Mouse (Mus musculus): ENCODE measurements around the gene Gpr61. TPM values are rescaled to one million over a fixed set of nuclear protein-coding genes. Genes with fewer than 3 reads are reported as not detected.

Gene Gpr61
- polyA plus RNA-seq, 1 experiment from 2014 or later, result not detected

- 42% methylated on average over 2 of the region's 2 CpGs for WGBS
- no peak overlapping the region for H3K9ac ChIP-seq (ENCODE audit: low read depth, low read length)
Measured at GRCm38 (mm10) chr3:108180514-108180913, 25.8 kb upstream of the Gpr61 start.

DNA sequence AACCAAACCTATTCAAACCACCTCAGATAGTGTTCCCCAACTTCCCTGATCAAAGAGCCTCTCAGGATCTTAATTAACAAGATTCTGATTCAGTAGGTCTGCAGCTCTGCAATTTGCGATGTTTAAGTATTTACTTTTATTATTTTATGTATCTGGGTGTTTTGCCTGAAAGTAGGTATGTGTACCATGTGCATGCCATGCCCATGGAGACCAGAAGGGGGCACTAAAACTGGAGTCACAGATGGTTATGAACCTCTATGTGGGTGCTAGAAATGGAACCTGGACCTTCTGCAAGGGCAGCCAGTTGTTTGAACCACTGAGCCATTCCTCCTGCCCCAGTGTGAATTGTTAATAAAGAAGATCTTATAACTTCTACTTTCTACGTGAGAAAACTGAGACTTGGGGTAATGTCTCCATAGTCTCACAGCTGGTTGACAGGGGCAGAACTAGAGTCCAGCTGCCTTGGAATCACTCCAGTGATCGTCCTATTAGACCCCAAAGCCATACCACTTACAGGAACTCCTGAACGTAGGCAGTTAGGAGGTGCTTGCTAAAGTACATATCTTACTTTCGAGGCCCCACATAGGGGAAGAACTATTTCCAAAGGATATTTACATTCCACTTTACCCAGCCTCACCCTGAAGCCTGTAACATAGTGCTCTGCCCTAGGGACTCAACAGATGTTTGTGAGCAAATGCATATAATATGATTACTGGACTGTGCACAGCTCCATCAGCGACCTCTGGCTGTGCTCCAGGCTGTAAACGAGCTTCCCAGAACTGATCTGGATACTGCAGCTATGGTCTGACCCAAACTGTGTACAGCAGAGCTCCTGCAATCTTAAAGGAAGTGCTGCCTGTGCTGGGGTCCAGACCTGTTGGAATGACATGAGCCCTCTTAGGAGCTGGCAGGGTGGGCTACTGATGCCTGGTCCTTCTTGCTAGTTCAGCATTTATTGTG lies 24.4 kb upstream of the Gpr61 start:
- DNase-seq (ENCODE audit: low spot score) (peak; percentile 56), ATAC-seq (replicated peaks; ENCODE audit: low FRiP score, low read depth) (no peak)
- Histone ChIP-seq H3K36me3 (ENCODE audit: insufficient read depth, low read length) (no peaks in the 10 kb centered on the region), H3K4me1 (replicated peaks; ENCODE audit: insufficient read depth, low read length) (0 out of 2 replicates have a peak, but pooled peaks cover 3% of the 10 kb centered on the region), H3K4me2 (ENCODE audit: low read length) (no peak overlapping the region), H3K9ac (ENCODE audit: low read depth, low read length) (no peak overlapping the region), H3K9me3 (replicated peaks; ENCODE audit: low read length) (no peaks in the 10 kb centered on the region), H3K27ac (no peak overlapping the region), H3K27me3 (ENCODE audit: insufficient read depth, low read length) (no peaks in the 10 kb centered on the region), H3K4me3 (replicated peaks; ENCODE audit: low read depth, low read length) (no peak overlapping the region)
- no peak for TF ChIP-seq CTCF (IDR thresholded peaks at IDR 0.05; ENCODE audit: low read depth)
- WGBS, result 62% methylated on average over 7 of the region's 7 CpGs

More at GRCm38 (mm10) chr3:108180514-108180913, 25.8 kb upstream of the Gpr61 start:
- H3K4me3 ChIP-seq (replicated peaks; ENCODE audit: low read depth, low read length), result no peak overlapping the region
- no peaks in the 10 kb centered on the region for H3K36me3 ChIP-seq (ENCODE audit: insufficient read depth, low read length)
- H3K4me1 ChIP-seq (replicated peaks; ENCODE audit: insufficient read depth, low read length), result no peaks in the 10 kb centered on the region
- DNase-seq (ENCODE audit: low spot score), result no peak
- no peak for TF ChIP-seq CTCF (IDR thresholded peaks at IDR 0.05; ENCODE audit: low read depth)
- no peaks in the 10 kb centered on the region for H3K9me3 ChIP-seq (replicated peaks; ENCODE audit: low read length)
- H3K4me2 ChIP-seq (ENCODE audit: low read length), result no peak overlapping the region
- H3K27ac ChIP-seq, result no peak overlapping the region
- no peak for ATAC-seq (replicated peaks; ENCODE audit: low FRiP score, low read depth)
- H3K27me3 ChIP-seq (ENCODE audit: insufficient read depth, low read length), result no peaks in the 10 kb centered on the region

GRCm38 (mm10) chr3:108174672-108175531 lies 20.2 kb upstream of the Gpr61 start:
- Histone ChIP-seq H3K9ac (ENCODE audit: low read depth, low read length) (no peak overlapping the region), H3K27me3 (ENCODE audit: insufficient read depth, low read length) (no peaks in the 10 kb centered on the region), H3K27ac (no peak overlapping the region), H3K4me2 (ENCODE audit: low read length) (peak overlapping the region; percentile 21), H3K4me1 (replicated peaks; ENCODE audit: insufficient read depth, low read length) (0 out of 2 replicates have a peak, but pooled peaks cover 3% of the 10 kb centered on the region), H3K4me3 (replicated peaks; ENCODE audit: low read depth, low read length) (no peak overlapping the region), H3K9me3 (replicated peaks; ENCODE audit: low read length) (no peaks in the 10 kb centered on the region), H3K36me3 (ENCODE audit: insufficient read depth, low read length) (no peaks in the 10 kb centered on the region)
- 17% methylated on average over 14 of the region's 14 CpGs for WGBS
- no peak for TF ChIP-seq CTCF (IDR thresholded peaks at IDR 0.05; ENCODE audit: low read depth)
- peak; percentile 42 for DNase-seq (ENCODE audit: low spot score)
- ATAC-seq (replicated peaks; ENCODE audit: low FRiP score, low read depth), result no peak; the same call in 1 of the 2 replicates

DNA sequence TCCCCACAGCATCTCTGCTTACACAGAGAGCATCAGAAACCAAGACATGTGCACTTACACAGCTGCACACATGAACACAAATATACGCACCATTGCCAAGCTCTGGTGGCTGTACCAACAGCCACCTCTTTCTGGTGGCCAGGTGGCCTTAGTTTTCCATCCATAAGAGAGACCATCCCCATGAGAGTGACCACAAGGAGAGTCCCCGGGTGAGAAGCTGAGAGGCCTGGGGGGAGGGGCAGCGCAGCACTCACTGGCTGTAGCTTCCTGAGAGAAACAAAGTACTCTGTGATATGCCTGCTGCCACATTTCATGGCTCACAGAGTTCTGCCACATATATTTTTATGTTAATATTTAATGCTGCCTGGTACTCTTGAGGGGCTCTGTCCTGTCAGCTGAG lies 14.5 kb upstream of the Gpr61 start:
- no peak overlapping the region for H3K4me2 ChIP-seq (ENCODE audit: low read length)
- DNase-seq (ENCODE audit: low spot score), result no peak
- no peak for ATAC-seq (replicated peaks; ENCODE audit: low FRiP score, low read depth)
- no peak overlapping the region for H3K27ac ChIP-seq
- no peaks in the 10 kb centered on the region for H3K9me3 ChIP-seq (replicated peaks; ENCODE audit: low read length)
- no peak overlapping the region for H3K4me3 ChIP-seq (replicated peaks; ENCODE audit: low read depth, low read length)
- H3K4me1 ChIP-seq (replicated peaks; ENCODE audit: insufficient read depth, low read length), result peaks cover 8% of the 10 kb centered on the region; the same call in 1 of the 2 replicates
- H3K9ac ChIP-seq (ENCODE audit: low read depth, low read length), result no peak overlapping the region
- 45% methylated on average over 3 of the region's 3 CpGs for WGBS
- H3K27me3 ChIP-seq (ENCODE audit: insufficient read depth, low read length), result no peaks in the 10 kb centered on the region
- H3K36me3 ChIP-seq (ENCODE audit: insufficient read depth, low read length), result no peaks in the 10 kb centered on the region
- no peak for TF ChIP-seq CTCF (IDR thresholded peaks at IDR 0.05; ENCODE audit: low read depth)

DNA sequence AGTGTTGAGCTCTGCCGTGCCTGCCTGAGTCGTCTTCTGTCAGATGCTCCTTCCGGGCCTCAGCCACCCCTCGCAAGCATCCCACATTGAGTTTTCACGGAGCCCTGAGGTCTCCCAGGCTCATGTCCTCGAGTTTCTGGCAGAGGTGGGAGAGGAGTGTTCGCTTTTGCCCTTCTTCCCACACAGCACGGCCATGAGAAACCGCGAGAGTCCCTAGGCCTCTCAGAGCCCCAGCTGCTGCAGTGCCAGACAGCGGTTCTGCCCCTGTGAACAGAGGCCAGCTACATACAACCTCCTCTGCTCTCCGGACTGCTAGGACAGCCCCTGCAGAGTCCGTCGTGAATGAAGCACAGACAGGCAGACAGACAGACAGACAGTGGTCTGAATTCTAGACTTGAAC lies 12.8 kb upstream of the Gpr61 start:
- H3K36me3 ChIP-seq (ENCODE audit: insufficient read depth, low read length), result no peaks in the 10 kb centered on the region
- WGBS, result 21% methylated on average over 14 of the region's 14 CpGs
- H3K27ac ChIP-seq, result no peak overlapping the region
- H3K27me3 ChIP-seq (ENCODE audit: insufficient read depth, low read length), result no peaks in the 10 kb centered on the region
- DNase-seq (ENCODE audit: low spot score) (no peak), ATAC-seq (replicated peaks; ENCODE audit: low FRiP score, low read depth) (peak; percentile 49; the same call in 1 of the 2 replicates)
- no peaks in the 10 kb centered on the region for H3K9me3 ChIP-seq (replicated peaks; ENCODE audit: low read length)
- no peak overlapping the region for H3K4me2 ChIP-seq (ENCODE audit: low read length)
- H3K4me3 ChIP-seq (replicated peaks; ENCODE audit: low read depth, low read length), result no peak overlapping the region
- TF ChIP-seq CTCF (IDR thresholded peaks at IDR 0.05; ENCODE audit: low read depth), result no peak
- H3K9ac ChIP-seq (ENCODE audit: low read depth, low read length), result no peak overlapping the region
- H3K4me1 ChIP-seq (replicated peaks; ENCODE audit: insufficient read depth, low read length), result peaks cover 8% of the 10 kb centered on the region; the same call in 1 of the 2 replicates
